Mouse (Mus musculus) brain, embryonic 18.5 days (tissue): ENCODE results near the gene Tada3.

Experiments
- DNase-seq: peaks from one replicate; pipeline ENCODE4 v3.0.0-alpha.2; 2012; ENCODE audit warnings: low read depth, low spot score

Gene Tada3

DNA sequence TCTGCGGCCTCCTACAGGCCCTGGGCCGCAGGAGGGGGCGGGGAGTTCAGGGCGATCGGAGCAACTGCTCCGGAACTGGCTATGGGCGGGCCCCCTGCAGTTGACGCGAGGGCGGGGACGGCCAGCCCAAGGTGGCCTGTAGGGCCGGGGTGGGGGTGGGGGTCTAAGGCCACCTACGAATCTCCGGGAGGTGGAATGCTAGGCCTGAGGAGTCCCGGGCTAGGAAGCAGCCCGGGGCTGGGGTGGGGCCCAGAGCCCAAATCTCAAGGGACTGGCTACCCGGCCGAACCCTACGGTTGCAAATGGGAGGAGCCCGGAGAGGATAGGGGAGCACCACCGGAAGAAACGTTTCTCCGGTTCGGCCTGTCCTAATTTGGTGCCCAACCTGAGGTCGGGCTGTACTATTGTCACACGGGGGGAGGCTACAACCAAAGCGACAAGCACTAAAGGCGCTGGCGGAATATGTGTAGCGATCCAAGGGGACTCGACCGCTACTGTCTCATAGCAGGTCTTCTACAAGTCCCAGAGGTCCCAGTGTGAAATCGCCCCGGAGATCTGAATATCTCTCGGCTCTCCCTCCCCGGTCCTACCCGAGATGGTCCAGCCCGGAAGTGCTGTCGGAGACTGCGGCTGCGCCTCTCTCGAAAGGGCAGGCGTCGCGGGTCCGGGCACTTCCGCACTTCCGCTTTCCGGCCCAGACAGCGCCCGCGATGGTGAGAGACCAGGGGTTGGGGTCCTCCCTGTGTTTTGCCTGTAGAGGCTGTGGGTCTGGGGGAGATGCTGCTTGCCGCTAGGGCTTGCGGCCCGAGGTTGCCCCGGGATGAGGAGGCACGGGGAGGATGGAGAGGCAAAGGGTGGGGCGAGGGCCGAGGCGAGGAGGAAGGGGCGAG, at the start of gene Tada3, which contains the start of gene Arpc4:
Tada3 (minus strand) TSS at position 388 of the 890 bp plus-strand sequence.
Arpc4 (plus strand) TSS at position 620 of the 890 bp plus-strand sequence.
- DNase-seq: peak; percentile 87

DNA sequence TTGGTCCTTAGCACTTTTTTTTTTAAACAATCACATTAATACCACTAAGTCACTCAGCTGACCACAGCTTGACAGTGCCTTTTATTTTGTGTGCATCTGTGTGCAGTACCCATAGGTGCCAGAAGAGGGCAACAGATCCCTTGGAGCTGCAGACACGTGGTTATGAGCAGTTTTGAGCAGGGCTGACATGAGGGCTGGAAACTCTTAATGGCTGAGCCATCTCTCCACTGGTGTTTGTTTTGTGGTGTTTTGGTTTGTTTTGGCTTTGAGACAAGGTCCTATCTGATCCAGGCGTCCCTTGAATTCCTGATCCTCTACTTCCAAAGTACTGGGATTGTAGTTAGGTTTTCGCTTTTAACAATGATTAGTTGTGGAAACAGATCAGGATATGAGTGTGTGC, 49.7 kb upstream of the Tada3 start:
- no peak for DNase-seq

DNA sequence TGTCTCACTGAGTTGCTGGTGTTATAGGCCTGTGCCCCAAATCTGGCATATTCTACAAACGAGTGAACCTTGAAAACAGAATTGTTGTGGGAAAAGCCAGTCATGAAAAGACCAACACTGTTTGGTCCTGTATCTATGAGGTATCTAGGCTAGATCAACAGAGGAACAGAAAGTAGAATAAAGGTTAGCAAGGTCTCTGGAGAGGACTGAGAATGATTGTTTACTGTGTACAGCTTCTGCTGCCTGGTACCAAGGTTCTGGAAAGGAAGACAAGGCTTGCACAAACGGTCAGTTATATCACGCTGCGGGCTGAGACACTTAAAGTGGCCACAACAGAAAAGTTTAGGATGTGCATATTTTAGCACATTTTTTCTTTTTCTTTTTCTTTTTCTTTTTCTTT, 49.0 kb upstream of the Tada3 start:
- DNase-seq: no peak

DNA sequence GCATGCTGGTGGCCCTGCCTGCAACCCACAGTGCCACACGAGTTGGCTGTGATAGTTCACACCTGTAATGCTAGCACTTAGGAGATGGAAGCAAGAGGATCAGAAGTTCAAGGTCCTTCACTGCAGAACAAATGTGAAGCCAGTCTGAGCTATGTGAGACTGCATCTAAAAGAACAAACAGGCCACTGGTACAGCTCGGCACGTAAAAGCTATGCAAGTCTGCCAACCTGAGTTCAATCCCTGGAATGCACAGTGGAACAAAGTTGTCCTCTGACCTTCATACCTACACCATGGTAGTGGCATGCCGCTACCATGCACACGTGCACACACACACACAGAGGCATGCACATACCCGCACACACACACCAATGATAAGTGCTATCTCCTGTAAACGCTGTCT, 46.5 kb upstream of the Tada3 start:
- no peak for DNase-seq

DNA sequence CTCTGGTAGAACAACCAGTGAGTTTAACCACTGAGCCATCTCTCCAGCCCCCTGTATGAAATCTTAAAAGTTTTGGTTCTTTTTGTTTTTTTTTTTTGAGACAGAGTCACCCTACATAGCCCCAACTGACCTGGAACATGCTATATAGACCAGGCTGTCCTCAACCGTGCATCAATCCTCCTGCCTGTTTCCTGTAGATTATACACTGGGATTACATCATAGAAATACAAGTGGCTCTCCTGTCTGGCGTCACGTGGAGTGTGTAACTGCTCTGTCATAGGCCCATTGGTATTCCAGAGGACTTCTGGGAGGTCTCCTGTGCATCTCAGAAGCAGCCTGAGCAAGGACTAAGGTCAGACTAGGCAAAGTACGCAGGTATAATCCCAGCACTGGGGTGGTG, 45.3 kb upstream of the Tada3 start:
- DNase-seq: no peak

DNA sequence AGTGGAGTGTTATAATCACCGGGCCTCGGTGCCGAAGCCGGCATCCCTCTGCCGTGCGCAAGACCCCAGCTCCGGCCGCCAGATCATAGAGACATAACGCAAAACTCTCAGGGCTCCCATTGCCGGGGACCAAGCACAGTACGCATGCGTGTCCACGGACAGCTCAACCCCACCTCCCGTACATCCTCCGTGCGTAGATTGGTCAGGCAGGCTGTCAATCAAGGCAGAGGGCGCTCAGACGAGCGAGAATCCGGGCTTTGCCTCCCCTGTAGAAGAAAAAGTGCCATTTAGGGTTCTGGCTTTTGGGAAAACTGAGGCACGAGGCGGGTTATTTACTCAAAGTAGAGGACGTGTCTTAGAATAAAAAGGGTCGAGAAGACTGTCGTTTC, 41.5 kb upstream of the Tada3 start, which contains the start of gene Rpusd3:
Rpusd3 (minus strand) TSS at position 142 of the 389 bp plus-strand sequence.
- peak; percentile 93 for DNase-seq

DNA sequence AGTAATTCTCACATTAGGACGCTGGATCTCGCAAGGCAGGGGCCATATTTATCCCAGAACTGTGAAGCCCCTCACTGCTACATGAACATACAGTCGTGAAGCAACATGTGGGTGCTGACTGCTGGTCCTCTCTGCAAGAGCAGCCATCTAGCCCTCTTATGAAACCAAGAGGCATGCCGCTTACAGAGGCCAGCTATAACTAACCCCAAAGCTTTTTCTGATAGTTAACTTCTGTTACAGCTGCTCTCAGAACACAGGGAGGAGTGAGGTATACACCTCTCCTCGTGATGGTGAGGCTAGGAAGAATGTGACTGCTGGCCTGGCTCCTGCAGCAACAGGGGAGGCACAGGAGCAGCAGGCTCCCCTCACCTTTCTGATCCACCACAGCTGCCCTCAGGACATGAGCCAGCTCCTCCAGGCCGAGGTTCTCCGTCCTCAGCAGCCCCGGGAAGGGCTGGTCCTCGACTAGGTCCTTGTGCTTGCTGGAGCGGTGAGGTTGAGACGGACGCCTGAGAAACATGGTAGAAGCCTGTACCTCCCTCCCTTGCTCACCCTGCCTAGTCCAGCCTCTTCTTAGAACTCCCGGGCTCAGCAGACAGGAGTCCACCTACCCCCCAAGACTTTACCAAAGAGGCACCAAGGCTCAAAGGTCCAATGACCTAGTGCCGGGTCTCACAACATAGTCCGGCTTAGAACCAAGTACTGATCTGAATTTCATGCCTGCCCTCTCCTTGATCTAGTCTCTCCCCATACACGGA, 40.9 kb upstream of the Tada3 start:
- DNase-seq: no peak

DNA sequence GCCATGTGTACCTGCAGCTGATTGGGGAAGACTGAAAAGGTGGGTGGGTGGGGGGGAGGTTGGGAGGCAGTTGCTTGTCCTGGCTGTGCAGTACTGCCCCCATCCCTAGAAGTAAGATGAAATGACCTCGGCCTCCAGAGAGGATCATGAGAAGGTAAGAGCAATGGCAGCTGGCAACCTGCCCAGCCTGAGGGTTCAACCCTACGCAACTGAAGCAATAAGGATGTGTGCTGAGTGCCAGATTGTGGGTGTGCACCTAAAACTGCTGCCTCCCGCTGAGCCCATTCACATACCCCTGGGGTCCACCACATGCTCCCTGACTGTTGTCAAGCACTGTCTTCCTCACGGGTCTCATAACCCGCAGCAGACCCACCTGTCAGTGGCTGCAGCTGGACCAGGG, 38.7 kb upstream of the Tada3 start:
- no peak for DNase-seq

DNA sequence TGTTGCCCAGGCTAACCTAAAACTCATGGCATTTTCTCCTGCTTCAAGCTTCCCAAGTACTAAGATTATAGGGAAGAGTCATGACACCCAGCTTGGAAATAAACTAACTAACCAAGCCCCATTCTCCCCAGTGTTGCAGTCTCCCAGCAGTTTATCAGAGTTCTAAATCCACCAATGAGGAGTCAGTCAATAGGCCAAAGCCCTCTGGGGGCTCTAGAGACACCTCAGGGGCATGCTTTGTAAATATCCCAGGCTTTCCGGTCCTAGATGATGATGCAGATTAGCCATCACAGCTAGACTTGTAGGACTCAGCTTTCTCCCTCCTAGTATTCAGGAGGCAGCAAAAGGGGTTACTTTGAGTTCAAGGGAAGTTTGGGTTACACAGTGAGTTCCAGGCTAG, 32.3 kb upstream of the Tada3 start:
- no peak for DNase-seq

DNA sequence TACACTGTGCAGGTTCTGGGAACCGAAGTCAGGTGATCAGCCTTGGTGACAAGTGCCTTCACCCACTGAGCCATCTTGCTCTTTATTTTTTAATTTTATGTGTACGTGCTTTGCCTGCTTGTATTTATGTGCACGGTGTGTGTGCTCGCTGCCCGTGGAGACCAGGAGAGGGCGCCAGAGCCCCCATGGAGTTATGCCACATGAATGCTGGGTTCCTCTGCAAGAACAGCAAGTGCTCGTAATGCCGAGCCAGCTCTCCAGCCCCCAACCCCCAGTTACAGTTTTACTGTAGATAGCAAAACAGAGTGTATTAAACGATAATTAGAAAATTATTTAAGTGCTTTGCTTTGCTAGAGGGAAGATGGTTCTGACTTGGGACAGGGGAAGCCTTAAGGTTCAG, 29.0 kb upstream of the Tada3 start:
- no peak for DNase-seq

DNA sequence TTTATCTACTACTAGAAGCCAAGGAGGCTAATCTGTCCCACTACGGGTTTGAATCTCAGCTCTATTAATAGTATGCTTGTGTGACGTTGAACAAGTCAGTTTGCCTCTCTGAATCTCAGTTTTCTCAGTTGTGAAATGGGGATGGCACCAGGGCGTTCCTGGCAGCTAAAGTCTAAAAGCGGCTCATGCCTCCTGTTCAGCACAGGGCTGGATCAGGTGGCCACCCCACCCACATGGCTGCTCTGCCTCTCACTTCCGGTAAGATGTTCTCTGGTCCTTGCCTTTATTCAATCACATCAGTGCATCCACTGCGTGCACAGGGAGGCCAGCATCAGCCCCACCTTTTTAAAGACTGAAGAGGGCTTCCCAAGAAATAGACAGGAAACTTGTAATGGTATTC, 27.8 kb upstream of the Tada3 start:
- DNase-seq: no peak

DNA sequence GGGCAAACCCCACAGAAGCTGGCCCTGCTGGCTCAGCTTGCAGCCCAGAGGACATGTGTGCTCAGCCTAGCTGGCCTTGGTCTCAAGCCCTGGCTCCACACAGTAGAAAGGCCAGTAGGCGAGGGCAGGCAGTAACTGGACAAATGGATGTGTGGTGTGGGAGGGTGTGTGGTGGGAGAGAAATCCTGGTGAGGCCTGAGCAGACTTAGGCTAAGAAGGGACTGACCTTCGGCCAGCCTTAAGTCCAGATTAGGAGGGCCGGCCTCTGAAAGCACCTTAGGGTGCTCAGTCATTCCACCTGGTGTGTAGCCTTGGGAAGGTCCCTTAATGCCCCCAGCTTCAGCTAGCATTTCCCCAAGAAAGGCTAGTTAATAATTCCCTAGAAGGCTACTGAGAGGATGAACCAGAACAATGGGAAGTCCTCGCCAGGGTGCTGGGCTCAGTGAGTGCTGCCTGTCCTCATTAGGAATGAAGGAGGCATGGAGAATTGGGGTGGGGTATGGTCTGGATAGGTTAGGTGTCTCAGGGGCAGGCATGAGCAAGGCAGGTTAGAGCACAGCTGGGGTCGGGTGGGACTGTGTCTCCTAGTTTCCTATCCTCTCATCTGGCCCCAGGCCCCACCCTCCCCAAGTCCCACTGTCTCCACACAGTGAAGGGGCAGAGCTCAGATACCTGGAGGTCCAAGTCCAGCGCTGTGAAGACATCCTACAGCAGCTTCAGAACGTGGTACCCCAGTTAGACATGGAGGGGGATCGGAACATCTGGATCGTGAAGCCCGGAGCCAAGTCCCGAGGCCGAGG, 27.2 kb upstream of the Tada3 start:
- DNase-seq: no peak

DNA sequence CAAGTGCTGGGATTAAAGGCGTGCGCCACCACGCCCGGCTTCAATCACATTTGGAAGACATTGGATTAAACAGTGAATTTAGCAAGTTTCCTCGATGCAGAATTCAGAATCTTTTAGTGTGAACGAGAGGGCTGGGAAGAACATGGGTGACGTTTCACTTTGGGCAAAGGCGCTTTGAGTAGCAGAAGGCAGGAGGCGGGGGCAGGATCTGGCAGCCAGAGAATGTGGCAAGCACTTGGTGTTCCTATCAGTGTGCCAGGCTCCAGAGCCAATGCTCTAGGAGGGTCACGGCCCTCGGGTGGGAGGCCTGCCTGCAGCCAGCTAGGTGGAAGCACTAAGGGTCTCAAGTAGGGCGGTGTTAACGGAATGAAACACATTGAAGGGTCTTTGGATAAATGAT, 24.4 kb upstream of the Tada3 start:
- no peak for DNase-seq

DNA sequence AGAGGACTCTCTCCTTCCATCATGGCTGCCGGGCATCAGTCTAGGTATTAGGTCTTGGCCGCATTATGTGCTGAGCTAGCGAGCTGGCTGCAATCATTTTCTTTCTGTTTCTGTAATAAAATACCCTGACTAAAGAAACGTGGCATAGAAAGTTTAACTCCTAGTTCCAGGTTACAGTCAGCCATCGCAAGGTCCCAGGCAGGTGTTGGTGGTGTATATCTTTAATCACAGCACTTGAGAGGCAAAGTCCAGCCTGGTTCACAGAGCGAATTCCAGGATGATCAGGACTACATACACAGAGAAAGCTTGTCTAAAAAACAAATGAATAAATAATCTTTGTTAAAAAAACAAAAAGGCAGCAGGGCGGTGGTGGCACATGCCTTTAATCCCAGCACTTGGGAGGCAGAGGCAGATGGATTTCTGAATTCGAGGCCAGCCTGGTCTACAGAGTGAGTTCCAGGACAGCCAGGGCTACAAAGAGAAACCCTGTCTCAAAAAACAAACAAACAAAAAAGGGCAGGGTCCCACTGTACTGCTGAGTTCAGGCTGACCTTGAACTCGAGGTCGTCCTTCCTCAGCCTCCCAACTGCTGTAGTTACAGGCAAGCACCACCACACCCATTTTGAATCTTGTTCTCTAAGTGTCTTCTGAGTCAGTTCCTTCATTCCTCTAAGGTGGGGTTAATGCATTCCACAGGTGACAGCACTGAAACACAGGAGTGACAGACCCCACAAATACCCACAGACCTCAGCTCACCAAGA, 18.8 kb upstream of the Tada3 start:
- no peak for DNase-seq

DNA sequence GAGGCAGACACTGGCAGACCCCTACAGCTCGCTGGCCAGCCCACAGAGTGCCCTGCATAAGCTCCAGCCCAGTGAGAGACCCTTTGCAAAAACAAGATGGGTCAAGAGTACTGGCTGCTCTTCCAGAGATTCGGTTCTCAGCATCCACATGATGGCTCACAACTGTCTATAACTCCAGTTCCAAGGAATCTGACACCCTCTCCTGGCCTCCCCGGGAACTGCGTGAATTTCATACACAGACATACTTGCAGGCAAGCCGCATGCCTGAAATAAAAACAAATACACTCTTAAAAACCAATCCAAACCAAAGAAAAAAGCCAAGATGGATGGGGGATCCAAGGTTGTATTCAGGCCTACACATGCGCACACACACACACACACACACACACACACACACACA, 17.8 kb upstream of the Tada3 start:
- DNase-seq: no peak

DNA sequence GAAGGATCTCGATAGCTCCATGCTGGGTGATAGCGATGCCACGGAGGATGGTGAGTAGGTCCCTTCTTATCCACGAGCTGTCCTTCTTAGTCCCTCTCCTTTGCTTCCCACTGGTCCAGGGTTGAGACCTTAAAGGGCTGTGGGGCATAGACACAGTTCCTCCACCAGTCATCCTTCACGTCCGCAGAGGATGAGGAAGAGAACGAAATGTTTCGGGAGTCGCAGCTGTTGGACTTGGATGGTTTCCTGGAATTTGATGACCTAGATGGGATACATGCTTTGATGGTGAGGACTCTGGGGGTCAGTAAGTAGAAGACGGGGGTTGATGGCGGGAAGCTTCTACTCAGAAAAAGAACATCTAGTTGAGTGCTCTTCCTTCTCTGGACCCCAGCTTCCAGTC, 17.1 kb upstream of the Tada3 start:
- no peak for DNase-seq

DNA sequence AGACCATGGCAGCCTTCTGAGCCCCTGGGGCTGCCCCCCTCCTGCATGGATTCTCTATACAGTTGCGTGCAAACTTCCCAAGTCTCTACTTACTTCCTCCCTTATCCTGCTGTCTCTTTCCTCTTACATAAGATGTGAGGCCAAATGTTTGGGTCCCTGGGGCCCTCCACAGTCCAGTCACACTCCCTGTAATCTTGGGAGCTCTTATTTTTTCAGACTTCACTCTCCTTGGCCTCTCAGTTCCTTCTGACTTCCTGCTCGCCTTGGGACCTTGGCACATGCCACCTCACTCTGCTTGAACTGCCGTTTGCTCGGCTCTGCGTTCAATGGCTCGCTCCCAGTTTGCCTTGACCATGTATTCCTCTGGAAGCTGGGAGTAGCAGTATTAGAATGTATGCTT, 16.3 kb upstream of the Tada3 start:
- no peak for DNase-seq

DNA sequence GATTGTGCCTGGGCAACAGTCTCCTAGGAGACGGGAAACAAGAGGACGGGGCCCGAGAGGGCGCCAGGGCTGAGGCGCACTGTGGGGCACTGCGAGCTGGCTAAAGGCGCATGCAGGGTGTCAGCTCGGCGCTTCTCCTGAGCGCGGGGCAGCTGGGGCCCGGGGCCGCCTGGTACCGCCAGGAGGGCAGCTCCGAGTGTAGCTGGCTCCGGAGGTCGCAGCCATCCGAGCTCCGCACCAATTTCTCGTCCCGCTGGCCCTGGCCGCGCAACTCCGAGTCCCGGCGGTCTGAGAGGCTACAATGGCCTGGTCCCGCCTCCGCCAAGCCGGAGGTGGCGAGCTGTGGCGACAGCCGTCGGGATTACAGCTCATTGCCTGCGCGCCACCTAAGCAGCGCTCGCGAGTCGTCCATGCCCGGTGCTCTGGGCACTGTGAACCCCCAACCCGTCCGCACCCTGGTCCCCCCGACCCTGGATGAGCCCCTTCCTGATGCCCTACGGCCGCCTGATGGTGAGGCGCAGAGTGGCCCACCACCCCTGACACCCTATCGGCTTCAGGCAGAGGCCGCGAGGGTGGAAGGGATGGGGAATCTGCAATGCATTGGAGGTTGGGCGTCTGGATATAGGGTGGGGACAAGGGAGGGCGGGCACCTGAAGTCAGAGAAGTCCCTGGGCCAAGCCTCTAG, 14.8 kb upstream of the Tada3 start:
- no peak for DNase-seq

DNA sequence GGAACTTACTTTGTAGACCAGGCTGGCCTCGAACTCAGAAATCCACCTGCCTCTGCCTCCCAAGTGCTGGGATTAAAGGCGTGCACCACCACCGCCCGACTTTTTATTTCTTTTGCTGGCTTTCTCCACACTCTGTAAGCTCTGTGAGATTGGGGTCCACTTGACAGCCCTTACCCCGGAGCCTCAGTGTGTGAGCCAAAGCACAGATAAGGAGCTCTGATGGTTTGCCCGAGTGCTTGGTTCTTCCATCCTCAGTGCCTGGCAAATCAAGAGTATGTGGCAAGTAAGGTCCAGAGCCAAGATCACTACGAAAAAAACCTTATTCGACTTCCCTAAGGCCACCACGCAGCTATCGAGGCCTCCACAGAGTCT, 14.3 kb upstream of the Tada3 start:
- DNase-seq: no peak

DNA sequence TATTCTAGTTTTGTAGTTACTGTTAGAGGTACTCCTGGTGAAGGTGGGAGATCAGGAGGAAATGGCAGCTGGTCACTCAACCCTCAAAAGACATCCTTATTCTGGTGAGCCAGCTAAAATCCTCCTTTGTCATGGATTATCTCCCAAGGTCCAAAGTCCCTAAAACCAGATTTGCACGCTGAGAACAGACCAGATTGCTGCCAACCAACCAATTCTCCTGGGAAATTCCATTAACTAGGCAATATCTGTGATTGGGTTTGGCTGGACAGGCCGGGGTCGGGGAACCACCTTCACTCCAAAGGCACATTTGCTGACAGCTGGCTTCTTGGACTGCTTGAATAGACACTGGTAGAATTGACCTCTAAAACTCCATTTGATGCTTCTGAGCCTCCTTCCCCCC, 13.0 kb upstream of the Tada3 start:
- DNase-seq: no peak

DNA sequence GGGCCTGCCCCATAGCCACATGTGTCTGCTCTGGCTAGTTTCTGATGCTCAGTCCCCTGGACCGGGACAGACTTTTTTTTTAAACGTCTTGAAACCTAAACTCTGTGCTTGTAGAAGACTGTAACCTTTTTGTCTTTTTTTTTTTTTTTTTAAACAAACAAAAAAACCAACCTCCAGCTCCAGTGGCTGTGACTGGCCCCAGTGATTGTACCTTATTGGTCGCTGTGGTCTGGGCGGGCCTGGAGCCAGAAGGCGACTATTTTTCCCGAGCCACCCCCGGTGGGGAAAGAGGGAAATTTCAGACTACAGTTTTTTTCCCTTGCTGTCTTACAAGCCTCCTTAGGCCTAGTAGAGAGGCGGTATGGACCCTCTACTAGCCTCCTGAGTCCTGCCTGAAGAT, 11.3 kb upstream of the Tada3 start, which contains the start of gene Ttll3:
Ttll3 (plus strand) TSS at position 301 of the 400 bp plus-strand sequence.
- no peak for DNase-seq
